Mouse (Mus musculus): ENCODE data around the gene March1.

DNA sequence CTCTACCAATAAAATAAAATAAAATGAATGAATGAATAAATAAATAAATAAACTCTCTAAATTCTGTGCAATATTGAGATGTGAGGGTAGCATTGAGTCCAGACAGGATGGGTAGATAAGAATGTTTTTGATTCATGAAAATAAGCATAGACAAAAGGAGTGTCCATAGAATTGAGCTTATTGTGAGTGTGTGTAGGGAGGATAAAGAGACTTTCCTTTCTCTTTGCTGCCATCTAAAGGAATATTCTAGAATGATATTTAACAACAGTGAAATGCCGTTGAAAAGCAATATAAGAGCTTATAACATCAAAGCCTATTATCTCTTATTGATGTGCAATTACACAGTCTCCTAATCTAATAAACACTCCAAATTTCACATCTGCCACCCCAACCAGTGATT is 823.4 kb downstream of the March1 start:
- TF ChIP-seq CTCF (IDR thresholded peaks at IDR 0.05; ENCODE audit: borderline replicate concordance, insufficient read depth, low read depth, low read length) = no peak
- no peak for TF ChIP-seq POLR2A (IDR thresholded peaks at IDR 0.05; ENCODE audit: borderline replicate concordance, insufficient read depth, low read length)

Data from cerebellum, adult 2 months (tissue).